Mouse (Mus musculus): ENCODE data around the gene Stxbp3. TPM values are rescaled to one million over a fixed set of nuclear protein-coding genes. Genes with fewer than 3 reads are reported as not detected.

Gene Stxbp3
- polyA plus RNA-seq, 1 experiment from 2014 or later: 44.0 TPM

DNA sequence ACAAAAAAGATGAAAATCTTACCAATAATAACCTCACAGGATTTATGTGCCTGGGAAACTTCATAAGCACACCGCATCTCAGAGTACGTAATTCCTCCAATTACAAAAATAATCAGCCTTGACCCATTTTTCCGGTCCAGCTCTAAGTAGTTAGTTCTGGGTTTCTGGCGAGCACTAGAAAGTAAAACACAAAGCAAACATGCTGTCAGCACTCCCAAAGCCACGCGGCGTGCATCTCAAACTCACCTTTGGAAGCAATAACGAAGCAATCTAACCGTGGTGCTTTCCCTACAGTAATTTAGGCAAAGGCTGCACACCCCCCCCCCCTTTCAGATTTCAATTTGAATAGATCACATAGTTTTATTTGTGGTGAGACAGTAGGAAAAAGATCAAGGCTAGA lies 45.5 kb downstream of the Stxbp3 start:
- WGBS: 61% methylated on average over 9 of the region's 9 CpGs
- no peak for ATAC-seq (ENCODE audit: insufficient number of reproducible peaks, low FRiP score, low TSS enrichment, low read depth)
- H3K4me3 ChIP-seq (replicated peaks): no peak overlapping the region
- no peaks in the 10 kb centered on the region for H3K27me3 ChIP-seq
- H3K4me2 ChIP-seq (replicated peaks): no peak overlapping the region
- peaks cover 24% of the 10 kb centered on the region for H3K4me1 ChIP-seq
- no peak overlapping the region for H3K9ac ChIP-seq
- peaks cover 32% of the 10 kb centered on the region for H3K36me3 ChIP-seq
- H3K9me3 ChIP-seq (replicated peaks): no peaks in the 10 kb centered on the region
- H3K27ac ChIP-seq (replicated peaks): no peak overlapping the region

DNA sequence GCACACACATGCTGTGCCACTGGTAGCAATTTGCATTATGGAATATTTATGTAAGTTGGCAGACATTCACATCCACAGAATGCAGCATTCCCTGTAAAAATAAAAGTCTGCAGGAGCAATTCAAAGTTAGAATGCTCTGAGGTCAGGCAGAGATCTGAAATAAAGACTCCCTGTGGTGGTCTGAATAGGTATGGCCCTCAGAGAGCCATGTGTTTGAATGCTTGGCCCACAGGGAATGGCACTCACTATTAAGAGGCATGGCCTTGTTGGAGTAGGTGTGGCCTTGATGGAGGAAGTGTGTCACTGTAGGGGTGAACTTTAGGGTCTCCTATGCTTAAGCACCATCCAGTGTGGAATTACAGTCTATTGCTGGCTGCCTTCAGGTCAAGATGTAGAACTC lies 47.9 kb downstream of the Stxbp3 start:
- no peaks in the 10 kb centered on the region for H3K9me3 ChIP-seq (replicated peaks)
- no peaks in the 10 kb centered on the region for H3K27me3 ChIP-seq
- H3K9ac ChIP-seq: no peak overlapping the region
- H3K4me1 ChIP-seq: peaks cover 41% of the 10 kb centered on the region
- H3K4me3 ChIP-seq (replicated peaks): no peak overlapping the region
- ATAC-seq (ENCODE audit: insufficient number of reproducible peaks, low FRiP score, low TSS enrichment, low read depth): no peak
- H3K27ac ChIP-seq (replicated peaks): peak overlapping the region; percentile 5; the same call in 1 of the 2 replicates
- H3K4me2 ChIP-seq (replicated peaks): no peak overlapping the region
- peaks cover 22% of the 10 kb centered on the region for H3K36me3 ChIP-seq

- ATAC-seq (ENCODE audit: insufficient number of reproducible peaks, low FRiP score, low TSS enrichment, low read depth): peak; percentile 67
Measured at GRCm38 (mm10) chr3:108791054-108791706, 49.1 kb downstream of the Stxbp3 start.

DNA sequence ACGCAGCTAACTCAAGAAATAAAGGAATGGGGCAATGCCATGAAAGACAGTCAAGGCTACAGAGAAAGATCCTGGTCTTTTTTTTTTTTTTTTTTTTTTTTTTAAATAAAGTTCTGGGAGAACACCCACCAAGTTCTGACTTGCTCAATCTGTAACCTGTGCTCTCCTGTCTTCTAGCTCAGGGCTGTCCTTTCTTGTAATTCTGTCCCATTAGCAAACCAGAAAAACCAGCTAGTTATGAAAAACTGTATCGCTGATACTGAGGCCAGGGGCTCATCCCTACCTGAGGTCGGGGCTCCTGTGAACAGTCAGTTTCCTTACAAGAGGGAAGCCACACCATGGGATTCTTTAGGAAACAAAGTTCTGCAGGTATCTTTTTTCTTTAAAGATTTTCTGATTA lies 49.8 kb downstream of the Stxbp3 start:
- Histone ChIP-seq H3K4me2 (replicated peaks) (no peak overlapping the region), H3K36me3 (peaks cover 15% of the 10 kb centered on the region), H3K9ac (no peak overlapping the region), H3K27me3 (no peaks in the 10 kb centered on the region), H3K27ac (replicated peaks) (peak overlapping the region; percentile 84), H3K4me3 (replicated peaks) (no peak overlapping the region), H3K4me1 (peaks cover 41% of the 10 kb centered on the region), H3K9me3 (replicated peaks) (no peaks in the 10 kb centered on the region)
- WGBS: 65% methylated on average over 3 of the region's 3 CpGs
- no peak for ATAC-seq (ENCODE audit: insufficient number of reproducible peaks, low FRiP score, low TSS enrichment, low read depth)

More at GRCm38 (mm10) chr3:108791054-108791706, 49.1 kb downstream of the Stxbp3 start:
- Histone ChIP-seq H3K27ac (replicated peaks) (peak overlapping the region; percentile 84), H3K4me1 (peaks cover 41% of the 10 kb centered on the region), H3K9me3 (replicated peaks) (no peaks in the 10 kb centered on the region), H3K4me2 (replicated peaks) (no peak overlapping the region), H3K4me3 (replicated peaks) (no peak overlapping the region), H3K36me3 (peaks cover 17% of the 10 kb centered on the region), H3K9ac (no peak overlapping the region), H3K27me3 (no peaks in the 10 kb centered on the region)
- WGBS: 21% methylated on average over 7 of the region's 7 CpGs

DNA sequence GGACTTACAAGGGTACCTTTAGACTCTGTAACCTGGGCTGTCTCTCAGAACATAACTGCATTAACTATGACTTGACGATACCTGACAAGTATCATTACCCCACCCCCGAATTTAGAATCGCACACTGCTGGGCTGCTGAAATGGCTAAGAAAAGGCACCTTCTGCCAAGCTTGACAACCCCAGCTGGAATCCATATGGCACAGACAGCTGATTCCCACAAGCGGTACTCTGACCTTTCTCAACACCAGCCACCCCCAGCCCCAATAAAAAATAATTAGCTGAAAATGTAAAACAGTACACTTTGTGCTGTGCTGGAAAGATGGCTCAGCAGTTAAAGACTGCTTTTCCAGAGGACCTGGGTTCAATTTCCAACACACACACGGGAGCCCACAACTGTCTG lies 51.0 kb downstream of the Stxbp3 start:
- H3K4me1 ChIP-seq: peaks cover 41% of the 10 kb centered on the region
- H3K4me3 ChIP-seq (replicated peaks): no peak overlapping the region
- H3K9ac ChIP-seq: no peak overlapping the region
- 0 out of 2 replicates have a peak, but pooled peaks cover 7% of the 10 kb centered on the region for H3K9me3 ChIP-seq (replicated peaks)
- ATAC-seq (ENCODE audit: insufficient number of reproducible peaks, low FRiP score, low TSS enrichment, low read depth): no peak
- H3K36me3 ChIP-seq: peaks cover 11% of the 10 kb centered on the region; the same call in 1 of the 2 replicates
- peak overlapping the region; percentile 65 for H3K27ac ChIP-seq (replicated peaks)
- WGBS: 32% methylated on average over 5 of the region's 5 CpGs
- H3K4me2 ChIP-seq (replicated peaks): no peak overlapping the region
- no peaks in the 10 kb centered on the region for H3K27me3 ChIP-seq

GRCm38 (mm10) chr3:108788455-108788794 lies 51.9 kb downstream of the Stxbp3 start:
- Histone ChIP-seq H3K9me3 (replicated peaks) (0 out of 2 replicates have a peak, but pooled peaks cover 7% of the 10 kb centered on the region), H3K4me2 (replicated peaks) (no peak overlapping the region), H3K4me1 (peaks cover 41% of the 10 kb centered on the region), H3K4me3 (replicated peaks) (no peak overlapping the region), H3K27ac (replicated peaks) (no peak overlapping the region), H3K36me3 (peaks cover 6% of the 10 kb centered on the region; the same call in 1 of the 2 replicates), H3K9ac (no peak overlapping the region), H3K27me3 (no peaks in the 10 kb centered on the region)
- 90% methylated on average over 4 of the region's 4 CpGs for WGBS
- ATAC-seq (ENCODE audit: insufficient number of reproducible peaks, low FRiP score, low TSS enrichment, low read depth): no peak

DNA sequence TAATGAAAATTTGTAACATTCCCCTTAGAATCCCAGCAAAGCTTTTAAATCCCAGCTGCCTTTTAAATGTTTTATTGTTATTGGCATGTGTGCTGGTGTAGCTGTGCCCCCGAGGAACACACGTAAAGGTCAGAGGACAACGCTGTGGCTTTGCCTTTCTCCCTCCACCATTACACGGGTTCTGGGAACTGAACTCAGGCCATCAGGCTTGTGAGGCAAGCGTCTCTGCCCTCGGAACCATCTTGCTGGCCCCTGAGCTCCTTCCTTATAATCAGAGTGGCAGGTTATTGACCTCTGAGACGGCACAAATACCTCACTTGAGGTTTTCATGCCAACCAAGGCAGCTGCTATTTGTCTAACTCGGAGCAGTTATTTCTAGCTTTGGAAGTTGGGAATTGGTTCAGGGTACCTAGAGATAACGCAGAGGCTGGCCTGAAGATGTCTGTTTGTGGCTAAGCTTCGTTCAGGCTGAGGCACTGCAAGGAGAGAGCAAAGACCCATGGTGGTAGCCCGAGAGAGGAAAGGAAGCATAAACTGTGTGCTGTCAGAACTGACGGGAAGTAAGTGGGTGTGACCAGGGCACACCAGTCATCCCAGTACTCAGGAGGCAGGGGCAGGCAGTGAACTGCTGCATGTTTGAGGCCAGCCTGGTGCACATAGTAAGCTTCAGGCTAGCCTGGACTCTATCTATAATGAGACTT lies 52.4 kb downstream of the Stxbp3 start:
- Histone ChIP-seq H3K27me3 (no peaks in the 10 kb centered on the region), H3K9me3 (replicated peaks) (0 out of 2 replicates have a peak, but pooled peaks cover 7% of the 10 kb centered on the region), H3K27ac (replicated peaks) (no peak overlapping the region), H3K4me2 (replicated peaks) (no peak overlapping the region), H3K9ac (no peak overlapping the region), H3K4me3 (replicated peaks) (no peak overlapping the region), H3K36me3 (peaks cover 6% of the 10 kb centered on the region; the same call in 1 of the 2 replicates), H3K4me1 (peaks cover 41% of the 10 kb centered on the region)
- 31% methylated on average over 12 of the region's 12 CpGs for WGBS
- no peak for ATAC-seq (ENCODE audit: insufficient number of reproducible peaks, low FRiP score, low TSS enrichment, low read depth)

GRCm38 (mm10) chr3:108786520-108786919 lies 53.8 kb downstream of the Stxbp3 start:
- no peak for ATAC-seq (ENCODE audit: insufficient number of reproducible peaks, low FRiP score, low TSS enrichment, low read depth)
- H3K9me3 ChIP-seq (replicated peaks): 0 out of 2 replicates have a peak, but pooled peaks cover 7% of the 10 kb centered on the region
- WGBS: 71% methylated on average over 6 of the region's 6 CpGs
- H3K4me1 ChIP-seq: peaks cover 40% of the 10 kb centered on the region
- no peak overlapping the region for H3K4me2 ChIP-seq (replicated peaks)
- H3K9ac ChIP-seq: no peak overlapping the region
- H3K36me3 ChIP-seq: no peaks in the 10 kb centered on the region
- H3K4me3 ChIP-seq (replicated peaks): no peak overlapping the region
- no peak overlapping the region for H3K27ac ChIP-seq (replicated peaks)
- H3K27me3 ChIP-seq: no peaks in the 10 kb centered on the region

DNA sequence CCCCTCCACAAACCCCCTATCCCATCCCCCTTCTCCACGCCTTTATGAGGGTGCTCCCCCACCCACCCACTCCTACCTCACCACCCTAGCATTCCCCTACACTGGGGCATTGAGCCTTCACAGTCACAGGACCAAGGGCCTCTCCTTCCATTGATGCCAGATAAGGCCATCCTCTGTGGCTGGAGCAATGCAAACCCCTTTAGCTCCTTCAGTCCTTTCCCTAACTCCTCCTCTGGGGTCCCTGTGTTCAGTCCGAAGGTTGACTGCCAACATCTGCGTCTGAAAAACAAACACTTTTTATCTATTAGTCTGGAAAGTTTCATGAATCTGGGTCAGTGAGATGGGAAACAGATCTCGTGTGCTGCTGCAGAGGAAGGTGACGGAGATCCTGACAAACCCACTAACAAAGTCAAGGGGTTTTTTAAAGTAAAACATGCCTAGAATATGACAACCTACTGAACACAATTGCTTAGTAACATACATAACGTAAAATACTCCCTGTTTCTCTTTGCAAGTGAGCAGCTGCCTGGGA lies 57.9 kb downstream of the Stxbp3 start:
- H3K9me3 ChIP-seq (replicated peaks): 0 out of 2 replicates have a peak, but pooled peaks cover 7% of the 10 kb centered on the region
- no peak overlapping the region for H3K4me2 ChIP-seq (replicated peaks)
- 37% methylated on average over 6 of the region's 6 CpGs for WGBS
- H3K36me3 ChIP-seq: no peaks in the 10 kb centered on the region
- no peak overlapping the region for H3K4me3 ChIP-seq (replicated peaks)
- no peak overlapping the region for H3K9ac ChIP-seq
- H3K27me3 ChIP-seq: no peaks in the 10 kb centered on the region
- peaks cover 28% of the 10 kb centered on the region for H3K4me1 ChIP-seq
- peak overlapping the region; percentile 79 for H3K27ac ChIP-seq (replicated peaks)
- ATAC-seq (ENCODE audit: insufficient number of reproducible peaks, low FRiP score, low TSS enrichment, low read depth): no peak

- H3K27me3 ChIP-seq: no peaks in the 10 kb centered on the region
- no peak overlapping the region for H3K4me3 ChIP-seq (replicated peaks)
- H3K4me1 ChIP-seq: peaks cover 28% of the 10 kb centered on the region
- H3K9ac ChIP-seq: no peak overlapping the region
- WGBS: 38% methylated on average over 5 of the region's 5 CpGs
- no peak overlapping the region for H3K4me2 ChIP-seq (replicated peaks)
- peak overlapping the region; percentile 85 for H3K27ac ChIP-seq (replicated peaks)
- no peaks in the 10 kb centered on the region for H3K36me3 ChIP-seq
- no peak for ATAC-seq (ENCODE audit: insufficient number of reproducible peaks, low FRiP score, low TSS enrichment, low read depth)
- H3K9me3 ChIP-seq (replicated peaks): 0 out of 2 replicates have a peak, but pooled peaks cover 7% of the 10 kb centered on the region
Measured at GRCm38 (mm10) chr3:108781884-108782270, 58.4 kb downstream of the Stxbp3 start.

DNA sequence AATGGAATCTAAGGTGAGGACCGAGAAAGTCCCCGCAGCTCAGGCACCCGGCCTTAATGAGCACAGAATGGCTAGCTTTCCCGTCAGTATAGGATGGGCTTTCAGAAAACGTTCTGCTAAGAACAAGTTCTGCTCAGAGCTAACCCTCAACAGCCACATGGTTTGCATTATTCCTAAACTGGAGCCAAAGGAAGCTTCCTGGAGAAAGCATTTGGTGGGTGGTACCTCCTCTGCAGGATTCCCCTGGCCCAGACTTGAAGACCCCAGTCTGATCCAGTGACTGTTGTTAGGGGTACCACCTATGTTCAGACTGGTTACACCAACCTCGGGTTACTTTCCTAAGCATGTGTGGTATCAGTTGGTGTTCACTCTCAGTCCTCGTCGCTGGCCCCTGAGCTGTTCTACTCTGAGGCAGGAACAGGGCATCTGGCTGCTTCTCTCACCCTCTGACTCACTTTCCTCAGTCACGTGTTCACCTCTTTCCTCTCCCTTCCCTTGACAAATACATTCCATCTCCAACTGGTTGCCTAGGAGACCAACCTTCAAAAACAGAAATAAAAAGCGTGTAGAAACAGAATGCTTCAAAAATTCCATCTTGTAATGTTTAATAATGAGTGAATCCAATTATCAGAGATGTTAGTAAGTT lies 59.0 kb downstream of the Stxbp3 start:
- Histone ChIP-seq H3K9me3 (replicated peaks) (0 out of 2 replicates have a peak, but pooled peaks cover 7% of the 10 kb centered on the region), H3K4me2 (replicated peaks) (no peak overlapping the region), H3K4me1 (peaks cover 28% of the 10 kb centered on the region), H3K27ac (replicated peaks) (peak overlapping the region; percentile 85), H3K27me3 (no peaks in the 10 kb centered on the region), H3K4me3 (replicated peaks) (no peak overlapping the region), H3K9ac (no peak overlapping the region), H3K36me3 (no peaks in the 10 kb centered on the region)
- WGBS: 36% methylated on average over 10 of the region's 10 CpGs
- peak; percentile 77; the same call in 1 of the 2 replicates for ATAC-seq (ENCODE audit: insufficient number of reproducible peaks, low FRiP score, low TSS enrichment, low read depth)
